Mouse (Mus musculus) neural tube, embryonic 14.5 days (tissue): ENCODE results near the gene Bckdk. TPM values are rescaled to one million over a fixed set of nuclear protein-coding genes. Genes with fewer than 3 reads are reported as not detected.
A peak's percentile ranks its signal among the peaks of the same experiment; 100 is the strongest.

Experiments used
- ATAC-seq: fragments of 200-750 bp; cut with Nextera tagmentation; 2 replicates; pipeline ENCODE4 v1.8.0; 2017; ENCODE audit warnings: low read depth, mild to moderate bottlenecking, moderate TSS enrichment, moderate library complexity
- H3K27ac ChIP-seq: fragments of 300-500 bp; sonication (generic); 2 replicates; pipeline ENCODE4 v1.5.1; 2014; ENCODE audit warnings: low read depth, mild to moderate bottlenecking, control low read depth, low read length, moderate library complexity, mixed read lengths
- H3K27me3 ChIP-seq: fragments of 300-500 bp; sonication (generic); 2 replicates; pipeline ENCODE4 v1.6.1; 2014; ENCODE audit warnings: low read length; ENCODE audit not compliant: control insufficient read depth, insufficient read depth
- H3K36me3 ChIP-seq: fragments of 300-500 bp; sonication (generic); 2 replicates; pipeline ENCODE4 v1.6.1; 2014; ENCODE audit warnings: low read length, mixed read lengths; ENCODE audit not compliant: control insufficient read depth, insufficient read depth
- H3K4me1 ChIP-seq: fragments of 300-500 bp; sonication (generic); 2 replicates; pipeline ENCODE4 v1.6.1; 2014; ENCODE audit warnings: low read length; ENCODE audit not compliant: control insufficient read depth, insufficient read depth
- H3K4me2 ChIP-seq: fragments of 300-500 bp; sonication (generic); 2 replicates; pipeline ENCODE4 v1.6.1; 2014; ENCODE audit warnings: mild to moderate bottlenecking, low read depth, low read length, control low read depth
- H3K4me3 ChIP-seq: fragments of 300-500 bp; sonication (generic); 2 replicates; pipeline ENCODE4 v1.5.1; 2014; ENCODE audit warnings: low read depth, low read length, control low read depth, mixed read lengths
- H3K9ac ChIP-seq: fragments of 300-500 bp; sonication (generic); replicated peaks from 2 replicates; pipeline ENCODE4 v1.6.1; 2014; ENCODE audit warnings: low read depth, mild to moderate bottlenecking, control low read depth, low read length, mixed read lengths
- H3K9me3 ChIP-seq: fragments of 300-500 bp; sonication (generic); 2 replicates; pipeline ENCODE4 v1.6.1; 2016; ENCODE audit warnings: low read length; ENCODE audit not compliant: control insufficient read depth
- WGBS: fragments of 180-500 bp; shearing (Covaris S2); extraction: QIAGEN DNeasy Blood & Tissue Kit; methylation state at CpG from one replicate; pipeline ENCODE4 v1.1.7; 2014; 5-methylcytosine and 5-hydroxymethylcytosine counted together
- polyA plus RNA-seq: library from polyadenylated mRNA; unstranded; fragments of >200 nt; fragmentation: Nextera tagmentation; extraction: Ambion mirVana; gene quantifications from 2 replicates; pipeline ENCODE4 v1.2.1, GENCODE M21; 2014

Bckdk gene
- polyA plus RNA-seq, 1 experiment from 2014 or later: 65.8 TPM

GRCm38 (mm10) chr7:127876041-127876466 is 27.8 kb upstream of the Bckdk start, which contains the start of gene Zfp646:
TSS of gene Zfp646 (plus strand) at chr7:127876221.
- H3K4me3 ChIP-seq: peak within 1 kb of the TSS; percentile 92
- under 1% methylated on average over 41 of the region's 41 CpGs for WGBS
- peak; percentile 90 for ATAC-seq

DNA sequence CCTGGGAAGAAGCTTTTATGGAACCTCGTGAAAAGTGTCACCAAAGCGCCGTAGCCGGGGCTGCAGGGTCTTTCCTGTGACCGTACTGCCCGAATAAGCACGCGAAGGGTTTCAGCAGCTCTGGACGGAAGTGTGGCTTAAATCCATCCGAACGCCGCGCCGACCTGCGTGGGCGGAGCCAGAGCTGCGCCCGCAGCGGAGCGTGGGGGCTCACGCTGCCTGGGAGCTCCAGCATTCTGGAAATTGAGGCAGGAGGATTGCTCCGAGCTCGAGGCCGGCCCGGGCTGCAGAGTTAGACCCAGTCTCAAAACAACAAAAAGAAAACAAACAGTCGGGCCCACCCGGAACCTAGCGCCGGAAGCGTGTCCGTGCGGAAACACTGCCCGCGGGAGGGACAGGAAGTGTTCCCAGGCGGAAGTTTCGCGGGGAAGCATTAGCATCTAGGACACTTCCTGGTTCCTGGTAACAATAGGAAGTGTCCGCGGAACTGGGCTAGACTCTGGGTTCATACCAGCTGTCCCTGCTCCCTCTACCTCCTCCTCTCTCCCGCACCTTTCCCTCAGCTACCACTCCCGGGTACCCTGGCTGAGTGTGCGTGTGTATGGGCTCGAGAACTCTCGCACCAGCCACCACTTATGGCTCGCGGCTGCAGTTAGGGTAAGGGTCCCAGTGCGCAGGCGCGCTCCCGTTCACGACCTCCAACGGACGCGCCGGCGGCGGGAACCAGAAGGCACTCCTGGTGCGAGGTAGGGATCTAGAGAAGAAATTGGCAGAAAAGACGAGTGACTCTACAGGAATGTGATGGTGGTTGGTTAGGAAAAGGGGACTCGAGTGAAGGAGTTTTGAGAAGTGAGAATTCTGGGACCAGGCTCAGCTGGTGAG is 27.2 kb upstream of the Bckdk start, which contains the start of gene Zfp668:
Gene Zfp668 (minus strand): TSS at position 362 of the 882 bp plus-strand sequence.
- peaks cover 28% of the 10 kb centered on the region for H3K36me3 ChIP-seq
- H3K27ac ChIP-seq: peak within 1 kb of the TSS; percentile 99
- 0 out of 2 replicates have a peak, but pooled peaks cover 2% of the 10 kb centered on the region for H3K27me3 ChIP-seq
- peak within 1 kb of the TSS; percentile 97 for H3K9ac ChIP-seq
- peak within 1 kb of the TSS; percentile 74 for H3K4me2 ChIP-seq
- H3K4me3 ChIP-seq: peak within 1 kb of the TSS; percentile 92
- peak; percentile 62 for ATAC-seq
- no peaks in the 10 kb centered on the region for H3K9me3 ChIP-seq
- H3K4me1 ChIP-seq: peaks cover 22% of the 10 kb centered on the region
- WGBS: under 1% methylated on average over 60 of the region's 60 CpGs

More at GRCm38 (mm10) chr7:127876041-127876466, 27.8 kb upstream of the Bckdk start, which contains the start of gene Zfp646:
- peaks cover 22% of the 10 kb centered on the region for H3K4me1 ChIP-seq
- H3K9me3 ChIP-seq: no peaks in the 10 kb centered on the region
- peak within 1 kb of the TSS; percentile 99 for H3K27ac ChIP-seq
- peak within 1 kb of the TSS; percentile 97 for H3K9ac ChIP-seq
- 0 out of 2 replicates have a peak, but pooled peaks cover 2% of the 10 kb centered on the region for H3K27me3 ChIP-seq
- peaks cover 23% of the 10 kb centered on the region for H3K36me3 ChIP-seq
- peak within 1 kb of the TSS; percentile 74 for H3K4me2 ChIP-seq

DNA sequence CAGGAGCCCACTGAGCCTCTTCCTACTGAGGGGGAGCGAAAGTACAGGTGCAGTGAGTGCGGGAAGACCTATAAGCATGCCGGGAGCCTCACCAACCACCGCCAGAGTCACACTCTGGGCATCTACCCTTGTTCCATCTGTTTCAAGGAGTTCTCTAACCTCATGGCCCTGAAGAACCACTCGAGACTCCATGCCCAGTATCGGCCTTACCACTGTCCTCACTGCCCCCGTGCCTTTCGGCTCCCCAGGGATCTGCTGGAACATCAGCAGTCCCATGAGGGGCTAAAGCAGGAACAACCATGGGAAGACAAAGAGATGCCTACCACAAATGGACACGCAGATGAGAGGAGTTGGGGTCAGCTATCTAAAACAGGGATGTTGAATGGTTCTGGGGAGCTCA is 24.6 kb upstream of the Bckdk start:
- ATAC-seq: no peak
- Histone ChIP-seq H3K4me3 (no peak overlapping the region), H3K4me1 (peaks cover 14% of the 10 kb centered on the region), H3K27me3 (0 out of 2 replicates have a peak, but pooled peaks cover 2% of the 10 kb centered on the region), H3K36me3 (peaks cover 51% of the 10 kb centered on the region), H3K9me3 (no peaks in the 10 kb centered on the region), H3K9ac (no peak overlapping the region), H3K4me2 (no peak overlapping the region), H3K27ac (no peak overlapping the region)
- whole genome bisulfite sequencing: 94% methylated on average over 9 of the region's 9 CpGs

DNA sequence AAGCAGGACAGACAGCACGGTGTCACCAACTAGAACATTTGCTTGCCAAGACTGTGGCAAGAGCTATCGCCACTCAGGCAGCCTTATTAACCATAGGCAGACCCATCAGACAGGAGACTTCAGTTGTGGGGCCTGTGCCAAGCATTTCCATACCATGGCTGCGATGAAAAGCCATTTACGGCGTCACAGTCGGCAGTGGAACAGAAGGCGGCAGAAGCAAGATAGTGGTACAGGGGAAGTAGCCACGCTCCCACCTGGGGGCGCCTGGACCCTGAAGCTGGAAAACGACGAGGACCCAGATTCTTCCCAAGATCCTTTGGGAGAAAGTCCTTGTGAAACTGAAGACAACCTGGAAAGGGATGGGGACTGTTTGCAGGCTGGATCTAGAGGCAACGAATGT is 23.5 kb upstream of the Bckdk start:
- H3K27me3 ChIP-seq: no peaks in the 10 kb centered on the region
- no peak overlapping the region for H3K9ac ChIP-seq
- ATAC-seq: no peak
- no peak overlapping the region for H3K4me2 ChIP-seq
- peaks cover 62% of the 10 kb centered on the region for H3K36me3 ChIP-seq
- H3K4me3 ChIP-seq: no peak overlapping the region
- H3K4me1 ChIP-seq: 0 out of 2 replicates have a peak, but pooled peaks cover 9% of the 10 kb centered on the region
- H3K9me3 ChIP-seq: no peaks in the 10 kb centered on the region
- 85% methylated on average over 12 of the region's 12 CpGs for WGBS
- no peak overlapping the region for H3K27ac ChIP-seq

DNA sequence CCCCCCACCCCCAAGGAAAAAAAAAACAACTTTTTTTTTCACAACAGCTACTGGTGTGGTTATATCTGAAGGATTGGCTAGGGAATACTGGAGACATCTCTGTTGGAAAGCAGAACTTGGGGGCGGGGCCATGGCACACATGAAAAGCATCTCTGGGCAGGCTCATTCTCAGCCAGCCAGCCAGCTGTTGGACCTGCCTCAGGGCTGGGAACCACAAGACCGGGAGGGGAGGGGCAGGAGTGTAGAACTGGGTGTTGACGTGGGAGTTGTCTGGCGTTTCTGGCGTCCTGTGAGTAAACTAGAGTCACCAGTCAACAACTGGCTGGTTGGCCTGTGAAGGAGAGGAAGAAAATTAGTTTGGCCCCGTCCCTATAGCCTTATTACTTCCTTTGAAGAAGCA is 17.9 kb upstream of the Bckdk start:
- Histone ChIP-seq H3K4me2 (no peak overlapping the region), H3K27ac (no peak overlapping the region), H3K4me3 (no peak overlapping the region), H3K4me1 (peaks cover 5% of the 10 kb centered on the region; the same call in 1 of the 2 replicates), H3K9me3 (no peaks in the 10 kb centered on the region), H3K9ac (no peak overlapping the region), H3K36me3 (peaks cover 74% of the 10 kb centered on the region), H3K27me3 (no peaks in the 10 kb centered on the region)
- no peak for ATAC-seq
- WGBS: 75% methylated on average over 6 of the region's 6 CpGs

DNA sequence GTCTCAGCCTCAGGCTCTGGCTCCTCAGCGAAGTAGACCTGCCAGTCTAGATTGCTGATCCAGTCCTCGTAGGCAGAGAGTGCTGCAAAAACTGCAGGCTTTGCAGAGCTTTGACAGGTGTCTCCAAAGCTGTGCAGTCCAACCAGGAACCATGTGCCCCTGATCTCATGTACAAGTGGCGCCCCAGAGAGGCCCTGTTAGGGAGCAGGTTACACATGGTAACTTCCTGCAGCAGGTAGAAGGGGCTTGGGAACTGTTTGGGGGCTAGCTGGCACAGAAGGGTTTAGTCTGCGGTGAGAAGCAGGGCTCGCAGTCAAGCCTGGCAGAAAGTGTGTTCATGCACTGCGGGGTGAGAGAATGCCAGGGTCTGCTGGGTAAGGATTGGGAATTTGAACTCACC is 17.3 kb upstream of the Bckdk start:
- peaks cover 5% of the 10 kb centered on the region; the same call in 1 of the 2 replicates for H3K4me1 ChIP-seq
- H3K9ac ChIP-seq: no peak overlapping the region
- H3K36me3 ChIP-seq: peaks cover 69% of the 10 kb centered on the region
- no peak for ATAC-seq
- 92% methylated on average over 6 of the region's 6 CpGs for WGBS
- no peaks in the 10 kb centered on the region for H3K27me3 ChIP-seq
- no peak overlapping the region for H3K4me2 ChIP-seq
- H3K27ac ChIP-seq: no peak overlapping the region
- H3K9me3 ChIP-seq: no peaks in the 10 kb centered on the region
- H3K4me3 ChIP-seq: no peak overlapping the region

- Histone ChIP-seq H3K9me3 (no peaks in the 10 kb centered on the region), H3K36me3 (peaks cover 64% of the 10 kb centered on the region), H3K27ac (no peak overlapping the region), H3K27me3 (no peaks in the 10 kb centered on the region), H3K4me1 (peaks cover 5% of the 10 kb centered on the region; the same call in 1 of the 2 replicates), H3K4me3 (no peak overlapping the region), H3K9ac (no peak overlapping the region), H3K4me2 (no peak overlapping the region)
- ATAC-seq: no peak
- WGBS: 88% methylated on average over 8 of the region's 8 CpGs
Measured at GRCm38 (mm10) chr7:127887191-127887590, 16.7 kb upstream of the Bckdk start.

DNA sequence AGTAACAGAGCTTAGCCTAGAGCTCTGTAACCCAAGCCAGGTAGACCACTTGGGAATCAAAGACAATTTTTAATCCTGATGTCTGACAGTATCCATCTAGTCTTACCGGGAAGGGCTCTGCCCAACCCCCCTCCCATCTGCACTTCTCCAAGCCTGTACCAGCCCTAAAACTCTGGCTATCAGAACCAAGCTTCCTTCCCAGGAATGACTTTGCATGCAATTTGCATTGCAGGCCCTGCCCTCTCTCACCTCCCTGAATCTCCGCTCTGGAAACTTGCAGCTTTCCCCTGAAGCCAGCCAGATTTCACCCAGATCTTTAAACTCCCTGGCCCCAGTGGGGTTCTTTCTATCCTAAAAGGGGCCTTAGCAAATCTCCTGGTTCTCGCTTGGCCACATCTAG is 16.1 kb upstream of the Bckdk start:
- H3K36me3 ChIP-seq: peaks cover 61% of the 10 kb centered on the region
- no peak overlapping the region for H3K27ac ChIP-seq
- no peak overlapping the region for H3K9ac ChIP-seq
- no peaks in the 10 kb centered on the region for H3K9me3 ChIP-seq
- no peaks in the 10 kb centered on the region for H3K27me3 ChIP-seq
- WGBS: 87% methylated on average over 3 of the region's 3 CpGs
- no peak for ATAC-seq
- no peak overlapping the region for H3K4me3 ChIP-seq
- no peak overlapping the region for H3K4me2 ChIP-seq
- peaks cover 5% of the 10 kb centered on the region; the same call in 1 of the 2 replicates for H3K4me1 ChIP-seq

DNA sequence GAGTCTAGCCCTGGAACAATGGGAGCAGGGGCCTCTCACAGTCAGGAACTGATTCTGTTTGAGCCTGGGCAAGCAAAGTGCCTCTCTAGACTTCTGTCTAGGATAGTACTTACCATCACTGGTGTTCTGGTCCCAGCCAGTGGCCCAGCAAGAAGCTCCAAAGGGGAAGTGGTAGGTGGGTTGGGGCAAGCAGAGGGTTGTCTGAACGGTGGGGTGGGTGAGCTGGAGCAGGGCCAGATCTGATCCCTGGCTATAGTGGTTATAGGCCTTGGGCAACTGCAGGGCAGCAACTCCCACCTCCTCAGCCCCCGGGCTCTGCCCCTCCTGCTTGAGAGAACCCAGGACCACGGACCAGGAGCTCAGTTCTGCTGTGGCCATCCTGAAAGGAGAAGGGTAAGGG is 15.1 kb upstream of the Bckdk start:
- 76% methylated on average over 3 of the region's 3 CpGs for WGBS
- no peak overlapping the region for H3K27ac ChIP-seq
- H3K4me2 ChIP-seq: no peak overlapping the region
- no peaks in the 10 kb centered on the region for H3K9me3 ChIP-seq
- H3K4me1 ChIP-seq: peaks cover 4% of the 10 kb centered on the region; the same call in 1 of the 2 replicates
- no peak for ATAC-seq
- no peaks in the 10 kb centered on the region for H3K27me3 ChIP-seq
- H3K4me3 ChIP-seq: no peak overlapping the region
- H3K9ac ChIP-seq: no peak overlapping the region
- H3K36me3 ChIP-seq: peaks cover 53% of the 10 kb centered on the region
